Comparison of ENCODE assay signal across 8 mouse cellular contexts in genomic region chr6:65584870-65585332, GRCm38 (mm10). TPM values are rescaled to one million over a fixed set of nuclear protein-coding genes. Genes with fewer than 3 reads are reported as not detected.
DNase-seq lines count a peak whose midpoint lies in the region; ATAC-seq lines count a peak whose summit lies in the region.

No protein-coding gene starts in this region.

- no peak overlapping the region for H3K27ac ChIP-seq in hindbrain, embryonic 12.5 days
- no peak overlapping the region for H3K27ac ChIP-seq in hindbrain, embryonic 11.5 days (ENCODE audit: low read depth, low read length)
- H3K27ac ChIP-seq in forebrain, embryonic 10.5 days: no peak overlapping the region

- no peak overlapping the region for H3K9ac ChIP-seq in hindbrain, embryonic 12.5 days
- no peak overlapping the region for H3K9ac ChIP-seq in hindbrain, embryonic 11.5 days (ENCODE audit: low read depth, low read length)

- ATAC-seq in hindbrain, embryonic 12.5 days (ENCODE audit: low FRiP score): 0 out of 2 replicates have a peak, but pooled peaks have one; percentile 16
- no peak for ATAC-seq in hindbrain, embryonic 11.5 days (ENCODE audit: low FRiP score)
- ATAC-seq in granulocyte monocyte progenitor cell, adult 5-6 weeks (replicated peaks; ENCODE audit: poor library complexity, severe bottlenecking): peak; percentile 10; the same call in 1 of the 2 replicates

- 52% methylated on average over 4 of the region's 4 CpGs for WGBS in hindbrain, embryonic 12.5 days
- 60% methylated on average over 4 of the region's 4 CpGs for WGBS in hindbrain, embryonic 11.5 days
- WGBS in forebrain, embryonic 10.5 days: 76% methylated on average over 4 of the region's 4 CpGs

- no peaks in the 10 kb centered on the region for H3K9me3 ChIP-seq in hindbrain, embryonic 12.5 days (replicated peaks)
- no peaks in the 10 kb centered on the region for H3K9me3 ChIP-seq in hindbrain, embryonic 11.5 days (ENCODE audit: control insufficient read depth, low read length)
- H3K9me3 ChIP-seq in forebrain, embryonic 10.5 days: no peaks in the 10 kb centered on the region

- H3K27me3 ChIP-seq in hindbrain, embryonic 12.5 days: no peaks in the 10 kb centered on the region
- no peaks in the 10 kb centered on the region for H3K27me3 ChIP-seq in hindbrain, embryonic 11.5 days (ENCODE audit: control insufficient read depth, insufficient read depth, low read length)
- H3K27me3 ChIP-seq in forebrain, embryonic 10.5 days (ENCODE audit: poor library complexity, severe bottlenecking): no peaks in the 10 kb centered on the region

- DNase-seq in hindbrain, embryonic 11.5 days (ENCODE audit: low spot score): no peak
- DNase-seq in layer of hippocampus, adult 11-12 months (ENCODE audit: low spot score): peak; percentile 65
- DNase-seq in lung, postnatal 14 days: peak; percentile 76
- no peak for DNase-seq in spleen, postnatal 4 days (ENCODE audit: low spot score in 2 of 2)
- DNase-seq in forebrain, embryonic 10.5 days (ENCODE audit: extremely low spot score, low spot score): no peak
- DNase-seq in gastrocnemius, postnatal 4 days (ENCODE audit: low spot score in 2 of 2): no peak

- no peaks in the 10 kb centered on the region for H3K36me3 ChIP-seq in hindbrain, embryonic 12.5 days
- no peaks in the 10 kb centered on the region for H3K36me3 ChIP-seq in hindbrain, embryonic 11.5 days (ENCODE audit: control insufficient read depth, insufficient read depth, low read length)
- H3K36me3 ChIP-seq in forebrain, embryonic 10.5 days (replicated peaks): no peaks in the 10 kb centered on the region

- H3K4me1 ChIP-seq in hindbrain, embryonic 12.5 days: no peaks in the 10 kb centered on the region
- no peaks in the 10 kb centered on the region for H3K4me1 ChIP-seq in hindbrain, embryonic 11.5 days (replicated peaks; ENCODE audit: control insufficient read depth, insufficient read depth, low read length)
- H3K4me1 ChIP-seq in forebrain, embryonic 10.5 days: no peaks in the 10 kb centered on the region

- H3K4me3 ChIP-seq in hindbrain, embryonic 12.5 days: no peak overlapping the region
- H3K4me3 ChIP-seq in hindbrain, embryonic 11.5 days (ENCODE audit: low read depth, low read length): no peak overlapping the region
- no peak overlapping the region for H3K4me3 ChIP-seq in forebrain, embryonic 10.5 days

- no peak overlapping the region for H3K4me2 ChIP-seq in hindbrain, embryonic 12.5 days (replicated peaks)
- H3K4me2 ChIP-seq in hindbrain, embryonic 11.5 days (replicated peaks; ENCODE audit: low read depth, low read length): no peak overlapping the region

RNA-seq across cellular contexts. Expression of gene Tnip3, which starts 59.8 kb away (rescaled TPM):
- polyA plus RNA-seq in hindbrain, embryonic 12.5 days (2016; fragmentation: Nextera tagmentation; extraction: Ambion mirVana): not detected in 2 replicates
- 0.13 TPM in 1 of 2 replicates, not detected in the other for polyA plus RNA-seq in hindbrain, embryonic 11.5 days (2014; fragmentation: Nextera tagmentation; extraction: Ambion mirVana)
- 0.23 TPM in 1 of 2 replicates, not detected in the other for total RNA-seq in granulocyte monocyte progenitor cell, adult 5-6 weeks (2014; fragmentation: Nextera tagmentation)
- total RNA-seq in granulocyte monocyte progenitor cell, adult 5-6 weeks (2017): 0.30 and 9.4 TPM in 2 replicates
- not detected in 2 replicates for polyA plus RNA-seq in forebrain, embryonic 10.5 days (2016; fragmentation: Nextera tagmentation; extraction: Ambion mirVana)
- under 1 TPM in 1 of 2 experiments, not detected in 1; 0.23 TPM for total RNA-seq in gastrocnemius, postnatal 4 days (2021)

Comparison
In these comparisons a context has a peak if more than half of its experiments do, and no peak if none do; other contexts are left out.
1. DNase-seq: peak in layer of hippocampus, adult 11-12 months (single experiment) and lung, postnatal 14 days (single experiment); none in hindbrain, embryonic 11.5 days (single experiment), spleen, postnatal 4 days (0 of 2), forebrain, embryonic 10.5 days (single experiment) and gastrocnemius, postnatal 4 days (0 of 2).